Mouse (Mus musculus) kidney, adult 2 months (tissue): ENCODE data around the gene Zkscan5.

Source experiments
- CTCF ChIP-seq: fragments of 200-500 bp; conservative IDR thresholded peaks from 2 replicates; pipeline ENCODE4 v1.5.1; 2011; ENCODE audit warnings: low read depth, mild to moderate bottlenecking, control low read depth, low read length, moderate library complexity, mixed read lengths; ENCODE audit not compliant: insufficient read depth, insufficient read length
- POLR2A ChIP-seq: fragments of 200-500 bp; IDR thresholded peaks from one replicate; pipeline ENCODE4 v1.6.1; 2011; ENCODE audit warnings: low read depth, low read length, control low read depth

- no peak for TF ChIP-seq CTCF
- TF ChIP-seq POLR2A = no peak
Measured at GRCm38 (mm10) chr5:145205041-145205440, 679 bp downstream of the Zkscan5 start.
